Mouse (Mus musculus) left cerebral cortex, adult 8-10 months (tissue): ENCODE data around the gene Zfp385c. TPM values are rescaled to one million over a fixed set of nuclear protein-coding genes. Genes with fewer than 3 reads are reported as not detected.
"Not testable (repeated sequence)": the region's sequence is repeated elsewhere in the genome, so short reads cannot be mapped to it uniquely, and the experiment has no call there.

ENCODE experiments used
- DNase-seq, 2 experiments: peaks; one replicate each; pipeline ENCODE4 v3.0.0; 2022; ENCODE audit warnings: low spot score in 2 of 2
- total RNA-seq, 4 experiments: library from RNA; stranded (reverse); gene quantifications; 2 replicates each; pipeline ENCODE4 v1.2.4; 2022

Gene Zfp385c
- total RNA-seq, 4 experiments from 2014 or later = 0.11 to 1.1 (median 0.40) TPM

GRCm38 (mm10) chr11:100626701-100627195, 65.5 kb downstream of the Zfp385c start:
- DNase-seq = no peak

DNA sequence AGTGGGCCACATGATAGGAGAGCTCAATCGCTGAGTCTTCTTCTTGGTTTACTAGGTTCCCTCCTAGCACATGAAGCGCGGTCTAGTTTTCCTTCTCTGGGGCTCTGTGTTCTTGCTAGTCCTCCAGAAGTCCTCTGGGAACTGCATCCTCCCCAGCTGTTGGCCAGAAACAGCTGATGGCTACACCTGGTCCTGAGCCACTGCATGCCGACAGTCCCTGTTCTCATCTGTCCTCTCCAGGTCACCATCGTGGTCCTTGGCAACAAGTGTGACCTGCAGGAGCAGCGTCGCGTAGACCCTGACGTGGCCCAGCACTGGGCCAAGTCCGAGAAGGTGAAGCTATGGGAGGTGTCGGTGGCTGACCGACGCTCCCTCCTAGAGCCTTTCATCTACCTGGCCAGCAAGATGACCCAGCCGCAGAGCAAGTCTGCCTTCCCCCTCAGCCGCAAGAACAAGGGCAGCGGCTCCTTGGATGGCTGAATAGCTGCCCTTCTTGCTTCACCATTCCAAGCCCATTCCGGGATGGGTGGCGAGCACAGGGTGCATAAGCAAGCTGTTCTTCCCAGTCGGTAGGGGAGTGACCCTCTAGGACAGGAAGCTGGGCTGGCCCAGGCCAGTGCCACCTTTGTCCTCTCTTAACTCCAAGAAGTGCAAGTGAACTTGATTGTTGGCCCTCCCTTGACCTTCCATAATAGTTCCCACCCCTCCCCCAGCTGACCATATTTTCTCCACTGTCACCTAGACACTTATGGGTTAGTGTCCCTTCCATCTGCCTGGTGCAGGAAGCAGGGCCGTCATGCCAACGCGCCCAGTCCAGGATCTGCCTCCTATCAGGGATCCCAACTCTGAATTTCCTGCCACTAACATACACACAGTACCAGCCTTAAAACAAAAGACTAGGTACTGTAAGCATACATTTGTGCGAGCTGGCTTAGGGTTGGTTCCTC, 66.2 kb downstream of the Zfp385c start:
- no peak for DNase-seq

- DNase-seq = no peak
These were observed 68.4 kb downstream of the Zfp385c start for GRCm38 (mm10) chr11:100623867-100624266.

DNA sequence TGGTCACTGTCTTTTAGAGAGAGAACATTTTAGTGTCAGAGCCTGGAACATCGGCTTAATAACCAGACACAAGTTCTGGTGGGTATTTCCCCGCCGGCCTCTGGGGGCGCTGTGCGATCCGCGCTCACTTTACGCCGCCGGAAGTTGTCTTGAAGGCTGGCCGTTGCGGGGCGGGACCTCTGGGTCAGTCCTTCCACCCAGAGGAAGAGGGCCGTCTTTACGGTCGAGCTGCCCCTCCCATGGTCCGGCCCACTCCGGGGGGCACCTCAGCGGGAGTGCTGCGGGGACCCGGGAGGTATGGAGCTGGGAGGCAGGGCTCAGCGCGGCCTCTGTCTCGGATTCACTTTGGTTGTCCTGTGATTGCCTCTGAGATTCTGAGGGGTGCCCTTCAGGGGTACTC, 69.5 kb downstream of the Zfp385c start:
- DNase-seq = peak; percentile 94 to 97

DNA sequence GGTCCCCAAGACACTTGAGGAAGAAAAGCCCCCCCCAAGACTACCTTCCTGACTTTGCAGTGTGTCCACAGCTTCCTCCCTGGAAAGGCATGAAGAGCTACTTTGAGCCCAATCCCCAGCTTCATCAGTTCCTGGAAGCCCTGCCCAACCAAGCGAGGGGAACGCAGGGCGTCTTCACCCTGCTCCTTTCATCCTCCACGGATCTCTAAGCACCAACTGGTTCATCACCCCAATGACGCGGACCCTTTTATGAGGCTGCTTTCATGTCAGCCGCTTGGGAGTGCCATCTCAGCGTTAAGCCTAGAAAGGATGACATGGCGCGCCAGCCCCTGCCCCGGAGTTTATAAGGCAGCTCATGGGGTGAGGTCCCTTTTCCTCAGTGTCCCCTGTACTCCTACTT, 72.3 kb downstream of the Zfp385c start, which contains the start of gene Dnajc7:
Dnajc7 (minus strand) TSS at position 187 of the 400 bp plus-strand sequence.
- DNase-seq = no peak

- peak; percentile 94 to 95 for DNase-seq
These were observed 72.7 kb downstream of the Zfp385c start for GRCm38 (mm10) chr11:100619485-100619975.

DNA sequence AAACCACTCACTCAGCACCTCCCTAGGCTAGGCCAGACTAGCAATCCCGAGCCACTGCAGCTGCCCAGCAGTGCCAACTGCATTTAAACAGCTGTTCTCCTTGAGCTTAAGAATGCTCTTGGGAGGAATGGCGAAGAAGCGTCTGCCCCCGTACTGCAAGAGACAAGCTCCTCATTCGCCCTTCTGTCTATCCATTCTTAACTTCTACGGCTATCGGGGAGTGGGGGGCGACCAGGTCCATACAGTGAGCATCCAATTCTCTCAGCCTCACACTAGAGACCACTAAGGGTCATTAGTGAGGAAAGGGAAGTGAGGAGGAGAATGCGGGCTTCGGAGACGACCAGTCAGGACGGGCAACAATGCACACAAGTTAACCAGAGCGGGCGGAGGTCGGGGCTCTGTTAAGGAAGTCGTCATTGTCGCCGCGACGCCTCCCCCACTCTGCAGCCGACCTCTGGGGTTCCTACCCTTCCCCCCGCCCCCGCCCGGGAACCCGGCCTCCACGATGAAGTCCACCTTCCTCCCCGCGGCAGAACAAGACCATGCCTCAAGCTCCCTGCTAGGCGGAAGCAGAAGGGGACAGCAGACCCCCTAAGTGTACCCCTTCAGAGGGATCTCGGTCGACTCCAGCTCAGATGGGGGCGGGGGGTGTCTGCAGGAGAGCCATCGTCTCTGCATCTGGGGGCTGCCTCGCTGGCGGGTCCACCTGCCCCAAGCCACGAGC, 73.3 kb downstream of the Zfp385c start, which contains the start of gene Nkiras2:
Nkiras2 (plus strand) TSS at position 484 of the 724 bp plus-strand sequence.
- DNase-seq = peak in 1 of 2 experiments; percentile 39

DNA sequence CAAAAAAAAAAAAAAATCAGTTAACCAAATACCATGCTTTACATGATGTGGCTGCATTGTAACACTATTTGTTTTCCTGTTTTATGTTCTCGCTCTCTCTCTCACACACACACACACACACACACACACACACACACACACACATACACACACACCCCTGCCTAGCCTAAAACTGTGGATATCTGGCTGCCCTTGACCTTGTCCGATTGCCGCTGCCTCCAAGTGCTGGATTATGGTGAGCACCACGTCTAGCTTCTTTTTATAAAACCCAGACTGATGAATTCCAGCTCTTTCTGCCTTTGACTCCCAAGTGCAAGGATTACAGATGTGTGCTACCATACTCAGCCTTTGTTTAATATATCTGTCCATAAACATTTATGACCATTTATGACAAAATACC, 74.8 kb downstream of the Zfp385c start:
- DNase-seq = no peak

DNA sequence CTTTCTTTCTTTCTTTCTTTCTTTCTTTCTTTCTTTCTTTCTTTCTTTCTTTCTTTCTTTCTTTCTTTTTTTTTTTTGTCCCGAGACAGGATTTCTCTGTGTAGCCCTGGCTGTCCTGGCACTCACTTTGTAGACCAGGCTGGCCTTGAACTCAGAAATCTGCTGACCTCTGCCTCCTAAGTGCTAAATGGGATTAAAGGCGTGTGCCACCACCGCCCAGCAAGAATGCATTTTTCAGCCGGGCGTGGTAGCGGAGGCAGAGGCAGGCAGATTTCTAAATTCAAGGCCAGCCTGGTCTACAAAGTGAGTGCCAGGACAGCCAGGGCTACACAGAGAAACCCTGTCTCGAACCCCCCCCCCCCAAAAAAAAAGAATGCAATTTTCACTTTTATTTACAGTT, 75.4 kb downstream of the Zfp385c start:
- not testable (repeated sequence) for DNase-seq

DNA sequence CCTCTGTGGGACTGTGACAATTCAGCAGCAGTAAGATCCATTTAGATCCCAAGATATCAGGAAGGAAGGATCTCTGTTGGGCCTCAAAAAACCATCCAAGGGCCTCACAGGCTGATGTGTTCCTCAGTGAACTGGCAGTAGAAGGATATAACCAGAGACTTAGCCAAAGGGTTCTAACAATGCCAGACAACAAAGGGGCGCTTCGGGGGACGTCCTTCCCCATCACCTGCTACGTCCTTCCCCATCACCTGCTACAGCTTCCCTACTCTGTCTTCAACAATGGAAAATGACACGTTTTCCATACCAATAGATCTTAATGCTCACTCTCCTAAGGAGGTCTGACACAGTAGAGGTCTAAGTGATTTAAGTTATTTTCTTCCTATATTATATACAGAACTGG, 75.9 kb downstream of the Zfp385c start:
- DNase-seq = no peak

GRCm38 (mm10) chr11:100613241-100613640, 79.0 kb downstream of the Zfp385c start:
- DNase-seq = no peak

- no peak for DNase-seq
These were observed 80.6 kb downstream of the Zfp385c start for GRCm38 (mm10) chr11:100611627-100612026.

- no peak for DNase-seq
These were observed 82.1 kb downstream of the Zfp385c start for GRCm38 (mm10) chr11:100609997-100610680.

DNA sequence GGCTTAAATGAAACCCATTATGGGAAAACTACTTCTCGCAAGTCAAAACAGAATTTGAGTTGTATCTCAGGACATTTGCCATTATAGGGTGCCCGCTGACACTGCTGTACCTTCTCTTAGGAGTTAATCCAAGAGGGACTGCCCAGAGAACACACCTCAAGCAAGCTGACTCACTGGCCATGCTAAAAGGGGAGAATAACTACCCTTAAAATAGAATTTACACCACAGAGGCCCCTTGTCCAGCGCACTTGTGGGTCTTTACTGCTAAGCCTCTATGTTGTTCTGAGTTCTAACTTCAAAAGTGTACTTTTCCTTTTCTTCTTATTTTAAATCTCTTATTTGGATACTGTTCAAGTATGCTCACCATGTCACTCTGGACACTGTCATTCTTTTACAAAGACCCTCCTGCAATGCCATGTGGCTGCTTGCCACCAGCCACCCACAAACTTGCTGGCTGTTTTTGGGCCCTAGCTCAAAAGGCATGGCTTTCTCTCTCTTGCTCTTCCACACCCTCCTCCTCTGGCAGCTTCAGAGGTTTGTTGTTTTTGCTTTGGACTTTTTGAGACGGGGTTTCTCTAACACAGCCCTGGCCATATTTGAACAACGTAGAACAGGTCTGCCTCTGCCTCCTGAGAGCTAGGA, 82.8 kb downstream of the Zfp385c start:
- DNase-seq = no peak

GRCm38 (mm10) chr11:100608796-100609195, 83.5 kb downstream of the Zfp385c start:
- no peak for DNase-seq

DNA sequence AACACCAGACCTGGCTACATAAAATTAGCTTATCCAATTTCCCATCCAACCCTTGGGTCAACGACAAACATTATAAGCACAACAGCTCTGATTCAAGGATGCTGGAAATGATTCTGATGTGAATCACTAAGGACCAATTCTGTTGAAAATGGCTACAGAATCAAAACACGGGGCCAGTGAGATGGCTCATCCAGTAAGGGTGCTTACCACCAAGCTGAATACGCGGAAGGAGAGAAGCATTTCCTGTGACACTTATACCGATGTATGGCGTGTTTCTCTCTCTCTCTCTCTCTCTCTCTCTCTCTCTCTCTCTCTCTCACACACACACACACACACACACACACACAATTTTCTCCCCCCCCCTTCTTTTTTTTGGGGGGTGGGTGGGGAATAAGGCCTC, 85.1 kb downstream of the Zfp385c start:
- DNase-seq = no peak

- no peak for DNase-seq
These were observed 86.8 kb downstream of the Zfp385c start for GRCm38 (mm10) chr11:100605451-100605850.

- no peak for DNase-seq
These were observed 87.8 kb downstream of the Zfp385c start for GRCm38 (mm10) chr11:100604321-100605005.

GRCm38 (mm10) chr11:100603813-100604212, 88.4 kb downstream of the Zfp385c start:
- no peak for DNase-seq

DNA sequence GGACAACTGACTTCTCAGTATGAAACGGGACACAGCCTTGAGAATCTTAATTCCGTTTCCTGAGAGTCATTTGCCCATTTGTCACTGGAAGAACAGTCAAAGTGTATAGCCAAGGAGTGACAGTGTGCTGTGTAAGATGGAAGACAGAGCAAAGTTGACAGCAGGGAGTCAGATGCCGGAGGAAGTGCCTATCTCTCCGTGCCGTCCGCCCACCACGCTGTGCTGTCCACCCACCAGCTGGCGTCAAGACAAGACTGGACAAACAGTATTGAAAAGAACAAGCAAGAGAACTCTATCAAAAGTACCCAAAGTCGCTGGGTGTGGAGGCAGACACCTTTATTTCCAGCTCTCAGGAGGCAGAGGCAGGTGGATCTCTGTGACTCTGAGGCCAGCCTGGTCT, 89.1 kb downstream of the Zfp385c start:
- no peak for DNase-seq
